Mouse (Mus musculus) forebrain, embryonic 16.5 days (tissue): ENCODE measurements around the gene Ano6. TPM values are rescaled to one million over a fixed set of nuclear protein-coding genes. Genes with fewer than 3 reads are reported as not detected.

Experiments
- ATAC-seq: fragments of 200-750 bp; cut with Nextera tagmentation; 2 replicates; pipeline ENCODE4 v1.8.0; 2017; ENCODE audit warnings: mild to moderate bottlenecking, moderate library complexity
- H3K27ac ChIP-seq: fragments of 300-500 bp; sonication (generic); 2 replicates; pipeline ENCODE4 v1.5.1; 2014; ENCODE audit warnings: low read length, control low read depth
- H3K27me3 ChIP-seq: fragments of 300-500 bp; sonication (generic); replicated peaks from 2 replicates; pipeline ENCODE4 v1.6.1; 2014; ENCODE audit warnings: low read length; ENCODE audit not compliant: control insufficient read depth, insufficient read depth
- H3K36me3 ChIP-seq: fragments of 300-500 bp; sonication (generic); 2 replicates; pipeline ENCODE4 v1.6.1; 2014; ENCODE audit not compliant: control insufficient read depth, insufficient read depth
- H3K4me1 ChIP-seq: fragments of 300-500 bp; sonication (generic); replicated peaks from 2 replicates; pipeline ENCODE4 v1.6.1; 2014; ENCODE audit warnings: low read length; ENCODE audit not compliant: control insufficient read depth, insufficient read depth
- H3K4me2 ChIP-seq: fragments of 300-500 bp; sonication (generic); 2 replicates; pipeline ENCODE4 v1.6.1; 2014; ENCODE audit warnings: mild to moderate bottlenecking, low read length, control low read depth
- H3K4me3 ChIP-seq: fragments of 300-500 bp; sonication (generic); replicated peaks from 2 replicates; pipeline ENCODE4 v1.5.1; 2014; ENCODE audit warnings: mild to moderate bottlenecking, low read length, control low read depth
- H3K9ac ChIP-seq: fragments of 300-500 bp; sonication (generic); replicated peaks from 2 replicates; pipeline ENCODE4 v1.6.1; 2014; ENCODE audit warnings: low read depth, low read length, control low read depth
- H3K9me3 ChIP-seq: fragments of 300-500 bp; sonication (generic); 2 replicates; pipeline ENCODE4 v1.6.1; 2016; ENCODE audit warnings: low read length; ENCODE audit not compliant: control insufficient read depth
- WGBS: fragments of 180-500 bp; shearing (Covaris S2); extraction: QIAGEN DNeasy Blood & Tissue Kit; methylation state at CpG from one replicate; pipeline ENCODE4 v1.1.7; 2014; 5-methylcytosine and 5-hydroxymethylcytosine counted together
- polyA plus RNA-seq: library from polyadenylated mRNA; unstranded; fragments of >200 nt; fragmentation: Nextera tagmentation; extraction: Ambion mirVana; gene quantifications from 2 replicates; pipeline ENCODE4 v1.2.1, GENCODE M21; 2015

Gene Ano6
- polyA plus RNA-seq, 1 experiment from 2014 or later, result 24.6 TPM

- H3K4me2 ChIP-seq, result no peak overlapping the region
- no peak for ATAC-seq
Observed at GRCm38 (mm10) chr15:95801261-95801979, 10.8 kb downstream of the Ano6 start.

GRCm38 (mm10) chr15:95802140-95802539, 11.5 kb downstream of the Ano6 start:
- Histone ChIP-seq H3K9ac (no peak overlapping the region), H3K36me3 (no peaks in the 10 kb centered on the region), H3K27ac (no peak overlapping the region), H3K27me3 (no peaks in the 10 kb centered on the region), H3K4me3 (no peak overlapping the region), H3K4me2 (no peak overlapping the region), H3K4me1 (peaks cover 12% of the 10 kb centered on the region), H3K9me3 (no peaks in the 10 kb centered on the region)
- 66% methylated on average over 6 of the region's 6 CpGs for WGBS
- ATAC-seq, result peak; percentile 59; the same call in 1 of the 2 replicates

More at GRCm38 (mm10) chr15:95801261-95801979, 10.8 kb downstream of the Ano6 start:
- 58% methylated on average over 21 of the region's 21 CpGs for WGBS
- no peak overlapping the region for H3K9ac ChIP-seq
- no peaks in the 10 kb centered on the region for H3K27me3 ChIP-seq
- H3K27ac ChIP-seq, result no peak overlapping the region
- no peak overlapping the region for H3K4me3 ChIP-seq
- H3K9me3 ChIP-seq, result no peaks in the 10 kb centered on the region
- H3K4me1 ChIP-seq, result peaks cover 12% of the 10 kb centered on the region
- no peaks in the 10 kb centered on the region for H3K36me3 ChIP-seq

GRCm38 (mm10) chr15:95802762-95803161, 12.1 kb downstream of the Ano6 start:
- Histone ChIP-seq H3K36me3 (no peaks in the 10 kb centered on the region), H3K9ac (no peak overlapping the region), H3K9me3 (no peaks in the 10 kb centered on the region), H3K4me2 (no peak overlapping the region), H3K4me3 (no peak overlapping the region), H3K27ac (no peak overlapping the region), H3K4me1 (peaks cover 12% of the 10 kb centered on the region), H3K27me3 (no peaks in the 10 kb centered on the region)
- WGBS, result 87% methylated on average over 2 of the region's 2 CpGs
- ATAC-seq, result no peak

GRCm38 (mm10) chr15:95803484-95803883, 12.8 kb downstream of the Ano6 start:
- Histone ChIP-seq H3K9ac (no peak overlapping the region), H3K4me3 (no peak overlapping the region), H3K4me2 (no peak overlapping the region), H3K9me3 (no peaks in the 10 kb centered on the region), H3K27ac (no peak overlapping the region), H3K4me1 (peaks cover 12% of the 10 kb centered on the region), H3K27me3 (no peaks in the 10 kb centered on the region), H3K36me3 (no peaks in the 10 kb centered on the region)
- no peak for ATAC-seq
- 81% methylated on average over 3 of the region's 3 CpGs for WGBS

- WGBS, result 33% methylated on average over 7 of the region's 7 CpGs
- Histone ChIP-seq H3K4me3 (no peak overlapping the region), H3K9me3 (no peaks in the 10 kb centered on the region), H3K27ac (no peak overlapping the region), H3K4me1 (peaks cover 12% of the 10 kb centered on the region), H3K27me3 (no peaks in the 10 kb centered on the region), H3K36me3 (no peaks in the 10 kb centered on the region), H3K4me2 (no peak overlapping the region), H3K9ac (no peak overlapping the region)
- peak; percentile 28; the same call in 1 of the 2 replicates for ATAC-seq
Observed at GRCm38 (mm10) chr15:95804255-95804654, 13.6 kb downstream of the Ano6 start.

- Histone ChIP-seq H3K4me1 (peaks cover 12% of the 10 kb centered on the region), H3K9ac (no peak overlapping the region), H3K9me3 (no peaks in the 10 kb centered on the region), H3K27ac (no peak overlapping the region), H3K4me2 (no peak overlapping the region), H3K27me3 (no peaks in the 10 kb centered on the region), H3K4me3 (no peak overlapping the region), H3K36me3 (no peaks in the 10 kb centered on the region)
- 80% methylated on average over 5 of the region's 5 CpGs for WGBS
- ATAC-seq, result no peak
Observed at GRCm38 (mm10) chr15:95805022-95805471, 14.4 kb downstream of the Ano6 start.

GRCm38 (mm10) chr15:95807908-95808307, 17.3 kb downstream of the Ano6 start:
- Histone ChIP-seq H3K4me3 (no peak overlapping the region), H3K36me3 (no peaks in the 10 kb centered on the region), H3K9ac (no peak overlapping the region), H3K27me3 (no peaks in the 10 kb centered on the region), H3K27ac (no peak overlapping the region), H3K9me3 (no peaks in the 10 kb centered on the region), H3K4me1 (no peaks in the 10 kb centered on the region; the same call in 1 of the 2 replicates), H3K4me2 (no peak overlapping the region)
- no peak for ATAC-seq
- 69% methylated on average over 3 of the region's 3 CpGs for WGBS

- no peak for ATAC-seq
- Histone ChIP-seq H3K36me3 (no peaks in the 10 kb centered on the region), H3K4me2 (no peak overlapping the region), H3K9me3 (no peaks in the 10 kb centered on the region), H3K27me3 (no peaks in the 10 kb centered on the region), H3K4me3 (no peak overlapping the region), H3K9ac (no peak overlapping the region), H3K4me1 (no peaks in the 10 kb centered on the region), H3K27ac (no peak overlapping the region)
- 94% methylated on average over 4 of the region's 4 CpGs for WGBS
Observed at GRCm38 (mm10) chr15:95810357-95810761, 19.7 kb downstream of the Ano6 start.

- 97% methylated on average over 8 of the region's 8 CpGs for WGBS
- no peaks in the 10 kb centered on the region for H3K36me3 ChIP-seq
- H3K4me1 ChIP-seq, result peaks cover 5% of the 10 kb centered on the region; the same call in 1 of the 2 replicates
- H3K27me3 ChIP-seq, result no peaks in the 10 kb centered on the region
- no peak overlapping the region for H3K27ac ChIP-seq
- no peak overlapping the region for H3K4me2 ChIP-seq
- H3K9ac ChIP-seq, result no peak overlapping the region
- no peaks in the 10 kb centered on the region for H3K9me3 ChIP-seq
- no peak for ATAC-seq
- no peak overlapping the region for H3K4me3 ChIP-seq
Observed at GRCm38 (mm10) chr15:95812821-95813571, 22.4 kb downstream of the Ano6 start.
